Mouse (Mus musculus) spleen, postnatal 4 days (tissue): Measurements from ENCODE around the gene Ms4a10.
A peak's percentile ranks its signal among the peaks of the same experiment; 100 is the strongest.

Experiments
- DNase-seq, 2 experiments: peaks; one replicate each; pipeline ENCODE4 v3.0.0; 2022; ENCODE audit warnings: low spot score in 2 of 2

The Ms4a10 gene

DNA sequence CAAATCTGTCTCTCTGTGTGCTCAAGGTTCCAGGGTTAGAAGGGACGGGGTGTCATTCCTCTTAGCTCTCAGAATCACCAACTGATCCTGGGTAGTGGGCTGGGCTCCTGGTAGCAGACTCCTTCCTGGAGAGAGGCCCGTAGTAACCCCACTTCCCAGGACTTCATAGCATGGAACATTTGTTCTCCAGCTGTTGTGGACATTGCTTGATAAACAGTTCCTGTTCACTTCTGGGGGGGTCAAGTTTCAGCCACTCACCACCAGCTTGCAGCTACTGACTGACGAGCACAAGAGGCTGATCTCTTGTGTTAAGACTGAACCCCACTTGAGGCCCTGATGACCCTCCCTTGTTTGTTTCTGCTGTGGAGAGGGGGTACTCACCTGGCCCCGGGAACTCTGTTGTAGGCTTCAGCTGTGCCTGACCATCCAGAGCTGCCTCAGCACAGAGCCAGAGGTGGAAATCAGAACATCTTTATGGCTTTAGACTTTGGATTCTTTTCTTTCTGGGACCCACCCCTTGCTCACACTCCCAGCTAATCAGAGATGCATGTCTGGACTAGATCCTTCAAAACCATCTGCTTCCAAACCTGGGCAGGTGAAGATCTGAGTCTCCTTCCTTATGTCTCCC lies at the start of gene Ms4a10:
Gene Ms4a10, minus strand, starts transcription at position 433 of the 628 bp plus-strand sequence.
- no peak for DNase-seq

DNA sequence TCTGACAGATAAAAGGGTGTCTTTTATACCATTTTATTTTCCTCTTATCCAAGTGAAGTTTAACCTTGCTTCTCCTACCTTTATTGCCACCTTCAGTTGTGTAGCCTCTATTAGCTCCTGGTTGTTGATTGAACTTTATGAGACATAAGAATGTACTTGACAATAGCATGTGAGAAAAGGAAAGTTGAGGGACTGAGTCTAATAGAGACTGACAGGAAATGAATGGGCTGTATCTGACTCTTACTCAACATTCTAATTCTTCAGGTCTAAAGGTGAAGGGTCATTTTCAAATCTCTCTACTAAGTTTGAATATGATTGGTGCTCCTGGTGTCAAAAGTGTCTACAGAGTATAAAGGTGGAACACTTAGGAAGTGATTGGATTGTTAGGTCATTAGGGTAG lies 47.9 kb upstream of the Ms4a10 start:
- DNase-seq, result no peak

DNA sequence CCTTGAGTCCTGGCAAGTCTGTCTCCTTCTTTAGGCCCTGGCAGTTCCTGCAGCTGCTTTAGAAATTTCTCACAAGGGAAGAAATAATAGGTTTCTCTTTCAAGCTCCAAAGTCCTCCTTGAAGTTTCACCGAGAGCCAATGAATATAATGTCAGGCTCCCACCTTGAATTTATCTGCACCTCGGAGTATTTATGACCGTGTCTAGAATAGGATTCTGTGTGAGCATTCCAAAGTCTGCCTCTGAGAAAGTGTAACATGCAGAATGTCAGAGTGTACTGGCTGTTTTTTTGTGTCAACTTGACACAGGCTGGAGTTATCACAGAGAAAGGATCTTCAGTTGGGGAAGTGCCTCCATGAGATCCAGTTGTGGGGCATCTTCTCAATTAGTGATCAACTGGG lies 43.4 kb upstream of the Ms4a10 start, which contains the start of gene Ms4a18:
Gene Ms4a18, minus strand, starts transcription at position 141 of the 400 bp plus-strand sequence.
- no peak for DNase-seq

DNA sequence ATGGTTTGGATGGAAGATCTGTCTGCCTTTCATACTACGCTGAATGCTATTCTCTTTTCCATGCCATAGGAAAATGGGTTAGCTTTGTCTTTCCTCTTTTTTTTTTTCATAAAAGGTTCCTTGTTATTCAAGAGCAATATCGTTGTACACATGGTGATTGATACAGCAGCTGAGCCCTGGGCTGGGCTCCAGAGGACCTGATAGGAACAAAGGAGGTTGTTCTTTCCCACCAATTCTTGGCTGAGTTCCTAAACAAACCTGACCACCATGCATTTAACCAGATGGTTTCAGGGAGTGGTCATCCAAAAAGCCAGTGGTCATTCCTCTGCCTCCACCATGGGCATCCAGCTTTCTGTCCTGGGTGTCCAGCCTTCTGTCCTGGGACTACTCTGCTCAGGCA lies 42.8 kb upstream of the Ms4a10 start:
- DNase-seq, result no peak

DNA sequence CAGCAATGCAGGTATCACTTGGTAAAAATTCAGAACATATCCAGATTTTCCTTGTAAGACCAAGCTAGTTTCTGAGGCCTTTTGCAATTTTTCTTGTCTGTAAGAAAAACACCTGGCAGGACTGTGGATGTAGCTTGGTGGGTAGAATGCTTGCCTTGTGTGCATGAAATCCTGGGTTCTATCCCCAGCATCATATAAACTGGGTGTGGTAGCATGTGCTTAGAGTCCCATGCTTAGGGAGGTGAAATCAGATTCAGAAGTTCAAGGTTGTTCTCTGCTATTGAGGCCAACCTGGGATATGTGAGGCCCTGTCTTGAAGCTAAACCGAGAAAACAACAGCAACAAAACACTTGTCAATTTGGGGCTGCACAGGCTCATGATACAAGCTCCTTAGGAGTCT lies 41.5 kb upstream of the Ms4a10 start:
- no peak for DNase-seq

DNA sequence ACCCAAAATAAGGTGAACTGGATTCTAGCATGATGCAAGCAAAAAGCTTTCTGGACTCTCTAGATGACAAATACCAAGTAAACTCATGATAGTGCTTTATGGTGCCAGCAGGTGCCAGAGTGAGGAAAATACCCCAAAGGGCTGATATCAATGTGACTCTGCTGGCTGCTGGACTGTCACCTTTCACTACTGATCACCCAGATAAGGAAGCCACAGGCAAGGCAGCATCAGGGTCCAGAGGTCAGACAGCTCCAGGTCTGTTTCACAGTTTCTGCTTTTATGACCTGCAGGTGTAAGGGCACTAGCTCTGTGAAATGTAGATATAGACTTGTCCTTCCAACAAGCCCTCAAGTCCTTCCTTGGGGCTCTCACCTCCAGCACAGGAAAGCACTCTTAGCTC lies 41.0 kb upstream of the Ms4a10 start:
- no peak for DNase-seq

DNA sequence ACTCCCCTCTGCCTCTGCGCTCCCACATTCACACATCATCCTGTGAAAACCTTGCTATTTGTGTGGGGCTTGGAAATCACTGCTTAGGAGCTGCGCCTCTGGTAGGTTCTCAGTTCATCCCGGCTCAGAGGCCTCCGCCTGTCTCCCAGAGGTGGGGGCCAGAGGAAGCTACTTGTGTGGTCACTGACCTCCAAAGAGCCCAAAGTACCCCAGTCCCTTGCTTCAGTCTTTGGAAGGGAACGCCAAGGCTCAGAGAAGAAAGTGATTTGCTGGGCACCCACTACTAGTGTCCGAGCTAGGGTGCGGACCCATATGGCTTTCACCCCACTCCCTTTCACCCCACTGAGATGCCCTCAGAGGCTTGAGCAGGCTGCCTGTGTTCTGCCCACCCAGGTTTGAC lies 18.7 kb upstream of the Ms4a10 start, which contains the start of gene Ms4a15:
Gene Ms4a15, minus strand, starts transcription at position 101 of the 400 bp plus-strand sequence.
- no peak for DNase-seq

DNA sequence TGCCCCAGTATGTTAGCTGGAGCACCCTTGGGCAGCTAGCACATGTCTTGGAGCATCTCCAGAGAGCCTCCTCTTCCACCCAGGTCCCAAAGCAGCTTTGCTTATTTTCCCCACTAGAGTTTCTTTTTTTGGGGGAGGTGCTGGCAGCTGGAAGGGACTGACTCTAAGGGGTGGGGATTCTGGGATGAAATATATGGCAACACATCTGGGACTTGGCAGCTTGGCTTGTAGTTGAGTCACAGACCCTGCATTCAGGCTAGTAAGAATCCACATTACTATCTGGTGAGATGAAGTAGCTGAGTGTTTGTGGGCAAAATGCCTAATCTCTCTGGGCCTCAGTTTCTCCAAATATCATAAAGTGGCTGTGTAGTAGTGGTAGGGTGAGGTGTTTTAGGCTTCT lies 17.4 kb upstream of the Ms4a10 start:
- no peak for DNase-seq

DNA sequence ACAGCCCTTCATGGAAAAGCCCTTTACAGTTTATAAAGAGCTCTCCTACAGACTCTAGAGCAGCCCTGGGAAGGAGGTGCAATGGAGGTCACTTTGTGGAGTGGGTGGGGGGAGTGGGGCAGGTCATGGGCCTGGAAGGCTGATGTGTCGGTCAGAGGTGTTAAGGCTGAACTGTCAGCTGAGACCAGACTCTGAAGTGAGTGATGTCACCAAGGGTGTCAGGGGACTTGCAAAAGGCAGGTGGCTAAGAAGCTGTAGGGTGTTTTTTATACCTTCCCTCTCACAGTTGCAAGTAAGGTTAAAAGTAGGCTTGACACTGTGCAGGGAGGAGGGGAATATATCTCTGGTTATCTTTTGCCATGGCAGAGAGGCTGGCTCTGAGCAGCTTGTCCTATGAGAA lies 16.3 kb upstream of the Ms4a10 start:
- DNase-seq, result no peak

DNA sequence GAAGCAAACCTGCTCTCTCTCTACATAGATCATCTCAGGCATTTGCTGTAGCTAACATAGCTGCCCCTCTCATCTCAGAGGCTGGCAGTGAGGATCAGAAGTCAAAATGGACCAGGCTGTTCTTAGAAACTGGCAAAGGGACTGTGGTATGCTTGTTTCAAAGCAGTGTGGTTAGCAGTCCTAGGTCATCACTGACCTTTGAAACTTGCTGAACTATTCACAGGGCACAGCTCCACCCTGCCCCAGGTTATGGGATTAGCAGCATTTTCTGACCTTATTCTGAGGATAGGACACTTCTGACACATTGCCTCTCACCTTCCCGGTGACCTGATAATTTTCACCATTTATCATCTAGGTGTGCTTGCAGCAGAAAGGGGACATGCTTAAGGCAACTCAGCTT lies 14.1 kb upstream of the Ms4a10 start:
- no peak for DNase-seq

DNA sequence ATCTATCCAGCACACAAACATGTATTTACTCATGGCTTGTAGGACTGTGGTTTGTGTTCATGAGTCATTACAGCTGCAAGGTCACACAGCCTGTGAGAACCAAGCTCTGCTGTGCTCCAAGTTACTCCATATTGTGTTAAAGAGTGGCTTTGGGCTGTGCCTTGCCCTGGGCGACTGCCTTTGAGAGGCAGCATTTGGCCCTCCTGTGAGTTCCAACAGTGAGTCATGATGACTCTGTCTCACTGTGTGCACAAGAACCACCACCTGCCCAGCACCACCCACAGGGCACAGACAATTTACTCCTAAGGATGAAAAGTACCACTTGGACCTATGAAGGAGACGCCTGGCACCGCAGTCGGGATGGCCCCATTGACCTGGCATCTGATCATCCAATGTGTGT lies 11.4 kb upstream of the Ms4a10 start:
- DNase-seq, result no peak

DNA sequence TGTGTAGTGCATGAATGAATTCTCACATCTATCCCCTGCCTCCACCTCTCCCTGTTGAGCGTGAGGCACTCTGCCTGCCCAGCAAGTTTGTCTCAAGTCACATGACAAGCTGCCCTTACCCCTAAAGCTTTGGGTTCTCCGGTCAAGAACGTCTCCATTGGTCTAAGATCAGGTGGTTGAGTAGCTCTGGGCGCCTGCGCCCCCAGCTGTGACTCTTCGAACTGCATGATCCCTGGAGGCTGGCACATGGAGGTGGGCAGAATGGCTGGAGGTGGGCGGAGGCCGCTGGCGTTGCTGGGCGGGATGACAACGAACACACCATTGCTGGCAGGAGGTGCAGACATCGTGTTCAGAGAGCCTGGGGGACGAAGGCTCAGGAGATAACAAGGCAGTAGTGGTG lies 10.1 kb upstream of the Ms4a10 start:
- DNase-seq, result no peak

DNA sequence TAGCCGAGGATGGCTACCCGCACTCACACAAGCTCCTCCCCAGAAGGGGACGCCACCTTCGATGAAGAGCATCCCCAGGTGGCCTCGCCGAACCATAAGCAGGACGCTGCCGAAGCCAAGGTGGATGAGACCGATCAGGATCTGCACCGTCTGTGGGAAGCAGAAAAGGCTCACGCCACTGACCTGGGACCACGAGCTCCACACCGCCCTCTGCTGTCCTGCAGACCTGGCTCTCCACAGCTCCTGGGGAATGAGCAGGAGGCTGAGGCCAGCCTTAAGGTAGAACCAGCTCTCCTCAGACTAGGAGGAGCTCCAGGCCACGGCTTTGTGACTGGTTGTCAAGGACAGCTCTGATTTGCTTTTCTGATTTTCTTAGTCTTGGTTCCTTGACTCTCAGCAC lies 8.7 kb upstream of the Ms4a10 start:
- peak; percentile 33 to 76 for DNase-seq

DNA sequence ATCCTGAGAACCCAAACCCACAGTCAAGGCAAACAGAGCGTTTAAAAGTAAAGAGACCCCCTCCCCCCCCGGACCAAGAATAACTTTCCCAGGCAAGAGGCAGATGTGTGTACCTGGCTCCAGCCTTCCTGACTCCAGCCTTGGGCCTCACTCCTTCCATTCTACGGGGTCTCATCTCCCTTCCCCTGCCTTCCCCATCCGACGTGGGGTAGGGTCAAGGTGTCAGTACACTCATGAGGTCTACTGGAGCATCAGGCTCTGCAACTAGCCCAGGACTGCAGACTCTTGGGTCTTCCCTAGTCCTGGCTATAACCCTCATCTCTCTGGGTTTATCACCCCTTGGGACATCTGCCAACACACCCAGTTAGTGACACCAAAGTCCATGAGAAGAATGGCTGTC lies 5.7 kb upstream of the Ms4a10 start:
- DNase-seq, result no peak

DNA sequence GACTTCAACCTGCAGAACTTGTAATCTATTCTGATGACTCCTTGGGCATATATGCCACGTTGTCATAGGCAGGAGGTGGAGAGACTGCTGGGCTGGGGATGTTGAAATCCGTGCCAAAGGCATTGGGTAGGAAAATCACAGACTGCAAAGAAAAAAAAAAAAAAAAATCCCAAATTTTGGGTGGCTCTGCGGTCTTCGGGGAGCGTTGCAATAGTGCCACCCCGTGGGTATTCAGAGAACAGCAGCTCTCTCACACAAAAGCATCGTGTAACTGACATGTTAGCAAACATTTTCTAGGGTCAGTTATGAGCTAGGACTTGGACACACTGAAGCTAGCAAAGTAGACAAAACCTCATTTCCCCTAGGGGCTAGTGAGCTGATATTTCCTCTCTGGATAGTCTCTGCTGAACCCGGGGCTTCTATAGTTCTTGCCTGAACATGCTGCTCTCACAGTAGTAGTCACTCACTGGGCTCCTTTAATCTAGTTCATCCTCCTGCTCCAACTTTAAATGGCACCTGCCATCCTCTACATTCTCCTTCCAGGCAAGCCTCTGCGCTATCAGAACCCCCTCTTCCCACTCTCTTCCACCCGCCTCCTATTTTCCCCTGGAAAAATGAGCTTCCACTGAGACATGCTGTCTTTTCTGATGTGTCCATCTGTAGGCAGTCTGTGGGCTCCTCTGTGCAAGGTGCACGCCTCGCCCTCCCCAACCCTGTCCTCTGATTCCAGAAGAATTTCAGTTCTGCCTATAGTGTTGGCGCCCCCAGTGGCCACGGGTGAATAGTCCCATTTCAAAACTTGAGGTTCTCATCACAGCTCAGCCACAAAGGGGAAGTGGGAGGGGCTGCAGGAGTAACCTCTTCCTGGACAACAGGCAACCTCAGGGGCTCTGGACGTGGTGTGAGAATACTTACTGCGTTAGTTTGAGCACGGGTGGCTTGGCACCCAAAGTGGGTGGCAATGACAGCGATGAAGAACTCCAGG lies 5.0 kb upstream of the Ms4a10 start:
- DNase-seq, result peak; percentile 86 to 94

DNA sequence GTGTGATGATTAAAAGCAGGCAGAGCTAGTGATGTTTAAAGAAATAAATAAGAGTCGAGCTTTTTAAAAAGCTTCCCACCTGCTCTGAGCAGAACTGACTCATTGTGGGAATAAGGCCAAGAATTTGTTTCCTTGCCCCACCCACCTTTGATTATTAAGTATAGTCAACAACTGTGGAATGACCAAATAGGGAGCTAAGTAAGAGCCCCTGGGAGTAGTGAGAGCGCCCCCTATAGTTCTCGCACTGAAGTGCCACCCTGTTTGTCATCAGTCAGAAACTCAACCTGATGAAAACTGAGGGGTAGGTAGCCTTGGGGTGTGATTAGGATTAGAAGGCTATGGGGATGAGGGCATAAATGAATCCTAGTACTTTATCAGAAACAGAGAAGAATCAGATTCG lies 1.8 kb upstream of the Ms4a10 start:
- DNase-seq, result no peak

DNA sequence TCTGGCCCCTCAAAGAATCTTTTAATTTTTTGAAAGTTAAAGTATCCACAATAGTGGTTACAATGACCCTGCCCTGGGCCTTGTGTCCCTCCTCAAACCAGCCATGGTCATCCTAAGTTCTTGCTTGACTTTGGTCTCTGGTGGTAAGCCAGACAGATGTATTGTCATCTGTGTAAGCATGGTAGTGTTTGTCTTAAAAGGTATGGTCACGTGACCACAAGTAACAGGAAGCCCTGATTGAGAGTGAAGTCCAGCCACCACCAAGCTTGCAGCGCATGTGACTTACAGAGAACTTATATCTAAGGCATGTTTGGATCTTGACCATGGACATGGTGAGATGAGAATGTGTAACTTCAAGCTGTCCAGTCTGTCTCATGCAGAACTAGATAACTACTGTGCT lies 717 bp upstream of the Ms4a10 start:
- no peak for DNase-seq

DNA sequence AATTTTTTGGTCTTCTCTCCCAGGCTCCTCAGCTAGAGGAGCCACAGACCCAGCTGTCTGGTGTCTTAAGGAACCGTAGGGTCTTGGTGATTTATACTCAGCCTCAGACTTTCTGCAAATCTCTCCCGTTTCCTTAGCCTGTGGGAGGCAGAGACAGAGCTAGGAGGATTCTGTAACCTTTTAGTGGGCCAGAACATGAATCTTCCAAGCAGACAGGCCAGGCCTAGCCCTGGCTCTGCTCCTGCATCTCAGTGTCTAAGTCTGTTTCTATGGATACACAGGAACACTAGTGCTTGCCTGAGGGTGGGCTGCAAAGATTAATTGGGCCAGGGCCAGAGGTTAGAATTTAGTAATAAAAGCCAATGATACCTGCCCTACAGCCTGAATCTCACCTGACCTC lies 1.3 kb downstream of the Ms4a10 start:
- no peak for DNase-seq

DNA sequence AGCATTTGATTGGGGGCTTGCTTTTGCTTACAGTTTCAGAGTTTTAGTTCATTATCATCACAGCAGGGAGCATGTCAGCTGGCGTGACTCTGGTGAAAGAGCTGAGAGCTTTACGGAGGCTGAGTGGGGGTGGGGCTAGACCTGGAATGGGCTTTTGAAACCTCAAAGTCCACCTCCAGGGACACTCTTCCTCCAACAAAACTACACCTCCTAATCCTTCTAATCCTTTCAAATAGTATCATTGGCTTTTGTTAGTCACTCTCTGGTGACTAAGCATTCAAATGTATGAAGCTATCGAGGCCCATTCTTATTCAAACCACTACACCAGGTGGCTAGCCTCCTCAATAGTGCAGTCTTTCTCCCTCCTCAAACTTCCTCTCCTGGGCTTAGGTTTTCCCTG lies 1.8 kb downstream of the Ms4a10 start:
- no peak for DNase-seq

DNA sequence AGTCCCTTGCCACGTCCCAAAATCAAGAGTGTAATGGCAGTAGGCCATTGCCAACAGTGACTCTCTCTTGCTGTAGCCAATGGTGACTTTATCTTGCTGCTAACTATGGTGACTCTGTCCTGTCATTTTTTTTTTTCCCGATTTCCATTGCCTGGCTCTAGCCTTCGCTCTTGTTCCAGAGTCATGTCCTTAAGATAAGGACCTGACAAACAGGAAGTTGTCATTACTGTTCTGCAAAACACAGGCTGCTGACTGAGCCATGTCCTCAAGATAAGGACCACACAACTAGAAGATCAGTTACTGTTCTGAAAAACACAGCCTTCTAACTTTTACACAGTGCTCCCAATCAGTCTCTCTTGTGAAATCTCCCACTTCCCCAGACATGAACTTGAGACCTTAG lies 4.0 kb downstream of the Ms4a10 start:
- DNase-seq, result no peak

DNA sequence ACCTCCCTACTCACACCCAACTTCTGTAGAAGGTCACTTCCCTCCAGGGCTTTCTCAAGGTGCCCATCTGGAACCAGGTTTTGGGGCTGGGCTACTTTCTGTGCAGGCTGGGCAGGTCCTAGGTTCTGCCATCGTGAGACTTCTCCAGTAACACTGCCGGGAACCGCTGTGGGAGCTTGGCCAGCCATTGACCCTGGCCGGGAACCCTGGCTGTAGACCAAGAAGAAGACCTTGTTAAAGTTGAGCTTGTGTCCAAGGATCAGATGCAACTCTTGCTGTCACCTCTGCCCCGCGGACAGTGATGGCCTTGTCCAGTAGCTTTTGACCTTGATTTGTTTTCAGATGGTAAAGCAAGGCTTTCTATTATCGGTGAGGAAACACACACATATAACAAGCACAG lies 5.9 kb downstream of the Ms4a10 start:
- no peak for DNase-seq

DNA sequence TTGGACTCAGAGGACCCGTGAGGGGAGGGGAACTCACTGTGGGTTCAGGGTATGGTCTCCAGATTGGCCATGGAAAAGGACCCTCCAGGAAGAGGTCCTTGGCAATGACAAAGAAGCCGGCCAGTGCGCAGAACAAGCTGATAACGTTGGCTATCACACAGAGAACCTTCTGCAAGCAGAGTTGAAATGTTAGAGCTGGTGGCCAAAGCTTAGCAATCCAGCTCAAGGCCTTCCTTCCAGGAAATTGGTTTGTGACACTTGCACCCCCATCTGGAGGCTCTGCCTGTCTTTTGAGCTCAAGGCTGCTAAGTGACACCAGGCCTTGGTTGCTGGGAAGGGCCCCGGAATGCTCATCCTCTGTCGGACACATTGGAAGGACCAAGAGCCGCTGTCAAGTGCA lies 8.7 kb downstream of the Ms4a10 start:
- no peak for DNase-seq

DNA sequence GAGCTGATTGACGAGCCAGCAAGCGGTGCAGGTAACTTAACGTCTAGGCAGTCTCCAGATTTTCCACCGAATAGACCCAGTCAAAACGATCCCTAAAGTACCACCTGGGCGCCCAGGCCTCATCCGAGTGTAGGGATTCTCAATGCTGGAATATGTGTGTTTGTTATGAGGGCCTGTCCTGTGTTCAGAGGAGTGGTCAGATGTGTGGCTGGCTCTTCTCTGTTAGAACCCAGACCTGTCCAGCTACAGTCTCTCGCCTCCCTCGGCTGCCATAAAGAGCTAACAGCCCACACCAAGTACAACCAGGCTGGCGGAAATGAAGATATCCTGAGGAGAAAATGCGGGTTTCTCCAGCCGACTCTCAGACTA lies 14.5 kb downstream of the Ms4a10 start:
- no peak for DNase-seq
